Mouse (Mus musculus): ENCODE measurements around the gene Mcur1.

GRCm38 (mm10) chr13:43573979-43574378, 14.0 kb upstream of the Mcur1 start:
- TF ChIP-seq POLR2A (IDR thresholded peaks at IDR 0.05; ENCODE audit: extremely low read depth, insufficient read depth, low read length): no peak
- no peak for TF ChIP-seq CTCF (IDR thresholded peaks at IDR 0.05; ENCODE audit: low read depth, low read length)
